Mouse (Mus musculus) stomach, postnatal 0 days (tissue): ENCODE measurements around the gene Gm21983. TPM values are rescaled to one million over a fixed set of nuclear protein-coding genes. Genes with fewer than 3 reads are reported as not detected.

ENCODE experiments used
- ATAC-seq: fragments of 200-750 bp; cut with Nextera tagmentation; 2 replicates; pipeline ENCODE4 v1.8.0; 2017; ENCODE audit not compliant: low FRiP score, low TSS enrichment
- DNase-seq: peaks from one replicate; pipeline ENCODE4 v3.0.0-alpha.2; 2016; ENCODE audit warnings: low spot score
- H3K27ac ChIP-seq: fragments of 300-500 bp; sonication (generic); replicated peaks from 2 replicates; pipeline ENCODE4 v1.5.1; 2014; ENCODE audit warnings: mild to moderate bottlenecking, control low read depth
- H3K27me3 ChIP-seq: fragments of 300-500 bp; sonication (generic); 2 replicates; pipeline ENCODE4 v1.6.1; 2014; ENCODE audit warnings: low read length; ENCODE audit not compliant: control insufficient read depth, insufficient read depth
- H3K36me3 ChIP-seq: fragments of 300-500 bp; sonication (generic); 2 replicates; pipeline ENCODE4 v1.6.1; 2014; ENCODE audit warnings: low read length, mixed read lengths; ENCODE audit not compliant: control insufficient read depth, insufficient read depth
- H3K4me1 ChIP-seq: fragments of 300-500 bp; sonication (generic); replicated peaks from 2 replicates; pipeline ENCODE4 v1.6.1; 2014; ENCODE audit warnings: antibody characterized with exemption; ENCODE audit not compliant: control insufficient read depth, insufficient read depth
- H3K4me2 ChIP-seq: fragments of 300-500 bp; sonication (generic); replicated peaks from 2 replicates; pipeline ENCODE4 v1.6.1; 2014; ENCODE audit warnings: low read depth, mild to moderate bottlenecking, control low read depth, moderate library complexity
- H3K4me3 ChIP-seq: fragments of 300-500 bp; sonication (generic); 2 replicates; pipeline ENCODE4 v1.5.1; 2014; ENCODE audit warnings: low read depth, low read length, control low read depth
- H3K9ac ChIP-seq: fragments of 300-500 bp; sonication (generic); 2 replicates; pipeline ENCODE4 v1.6.1; 2014; ENCODE audit warnings: mild to moderate bottlenecking, low read length, control low read depth, mixed read lengths
- H3K9me3 ChIP-seq: fragments of 300-500 bp; sonication (generic); 2 replicates; pipeline ENCODE4 v1.6.1; 2016; ENCODE audit warnings: low read length; ENCODE audit not compliant: control insufficient read depth
- CTCF ChIP-seq: IDR thresholded peaks from 2 replicates; pipeline ENCODE4 v1.5.1; 2016; ENCODE audit warnings: antibody characterized with exemption, low read depth, mild to moderate bottlenecking, moderate library complexity
- EP300 ChIP-seq: optimal IDR thresholded peaks from 2 replicates; pipeline ENCODE3; 2016; ENCODE audit warnings: antibody characterized with exemption
- WGBS: fragments of 180-500 bp; shearing (Covaris S2); extraction: QIAGEN DNeasy Blood & Tissue Kit; methylation state at CpG from one replicate; pipeline ENCODE4 v1.1.7; 2014; 5-methylcytosine and 5-hydroxymethylcytosine counted together
- polyA plus RNA-seq: library from polyadenylated mRNA; unstranded; fragments of >200 nt; fragmentation: Nextera tagmentation; extraction: Ambion mirVana; gene quantifications from 2 replicates; pipeline ENCODE4 v1.2.1, GENCODE M21; 2015

Gm21983 gene
- polyA plus RNA-seq, 1 experiment from 2014 or later, result not detected

DNA sequence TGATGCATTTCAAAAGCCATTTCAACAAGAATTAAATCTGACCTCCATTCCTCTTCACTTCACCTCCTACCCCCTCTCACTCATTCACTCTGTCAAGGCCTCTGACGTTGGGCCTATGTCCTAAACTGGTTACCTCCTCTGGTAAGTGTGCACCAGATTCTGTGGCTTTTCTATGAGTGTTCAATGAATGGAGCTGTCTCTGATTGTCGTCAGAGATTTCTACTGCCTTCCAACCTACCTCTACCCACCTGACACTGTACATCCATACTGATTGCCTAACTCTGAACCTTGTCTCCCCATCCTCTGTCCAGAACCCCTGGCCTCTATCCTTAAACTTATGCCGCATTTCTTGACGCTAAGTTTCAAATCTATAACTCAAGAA lies 3.0 kb downstream of the Gm21983 start:
- 0 out of 2 replicates have a peak, but pooled peaks have one; percentile 1 for ATAC-seq
- WGBS, result 15% methylated on average over 4 of the region's 4 CpGs

DNA sequence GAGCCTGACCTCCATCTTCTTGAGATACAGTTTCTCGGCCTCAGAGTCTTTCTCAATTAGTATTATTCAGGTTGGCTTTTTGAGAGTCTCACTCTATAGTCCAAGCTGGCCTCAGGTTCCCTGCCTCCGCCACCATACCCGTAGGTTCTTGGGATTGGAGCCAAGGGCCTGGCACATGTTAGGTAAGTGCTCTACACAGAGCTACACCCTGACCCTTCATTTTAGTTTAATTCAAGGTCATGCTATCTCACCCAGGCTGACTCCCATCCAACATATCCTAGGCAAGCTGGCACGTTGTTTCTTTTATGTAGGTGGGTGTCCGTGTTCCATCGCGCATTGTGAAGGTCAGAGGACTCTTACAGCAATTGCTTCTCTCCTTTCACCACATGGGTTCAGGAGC lies 6.0 kb downstream of the Gm21983 start:
- WGBS, result 90% methylated on average over 7 of the region's 7 CpGs
- Histone ChIP-seq H3K4me2 (no peak overlapping the region), H3K4me1 (no peaks in the 10 kb centered on the region; the same call in 1 of the 2 replicates), H3K27me3 (no peaks in the 10 kb centered on the region), H3K36me3 (peaks cover 10% of the 10 kb centered on the region; the same call in 1 of the 2 replicates), H3K4me3 (no peak overlapping the region), H3K9me3 (no peaks in the 10 kb centered on the region), H3K9ac (no peak overlapping the region), H3K27ac (no peak overlapping the region)
- ATAC-seq (no peak), DNase-seq (no peak)
- TF ChIP-seq EP300 (no peak), CTCF (no peak)

More for the DNA sequence above, 3.0 kb downstream of the Gm21983 start:
- TF ChIP-seq CTCF, result no peak
- no peak for TF ChIP-seq EP300
- no peak for DNase-seq
- Histone ChIP-seq H3K4me1 (no peaks in the 10 kb centered on the region; the same call in 1 of the 2 replicates), H3K9ac (peak overlapping the region; percentile 68), H3K27ac (peak overlapping the region; percentile 93), H3K27me3 (no peaks in the 10 kb centered on the region), H3K36me3 (peaks cover 6% of the 10 kb centered on the region; the same call in 1 of the 2 replicates), H3K4me3 (peak overlapping the region; percentile 72), H3K9me3 (no peaks in the 10 kb centered on the region), H3K4me2 (peak overlapping the region; percentile 55)

DNA sequence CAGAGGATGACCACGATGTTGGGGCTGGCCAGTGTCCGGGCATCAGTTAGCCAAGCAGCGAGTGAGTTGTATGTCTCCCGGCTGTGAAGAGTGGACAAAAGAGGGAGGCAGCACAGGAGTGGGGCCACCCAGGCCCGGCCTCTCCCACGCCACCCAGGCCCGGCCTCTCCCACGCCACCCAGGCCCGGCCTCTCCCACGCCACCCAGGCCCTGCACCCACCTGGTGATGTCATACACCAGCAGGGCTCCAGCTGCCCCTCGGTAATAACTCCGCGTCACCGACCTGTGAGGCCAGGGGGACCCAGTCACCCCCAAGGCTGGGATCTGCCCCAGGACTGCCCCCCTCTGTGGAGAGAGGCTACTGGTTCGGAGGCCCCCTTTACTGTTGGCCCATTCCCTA lies 6.4 kb downstream of the Gm21983 start:
- H3K9me3 ChIP-seq, result no peaks in the 10 kb centered on the region
- H3K27ac ChIP-seq, result no peak overlapping the region
- no peak overlapping the region for H3K4me2 ChIP-seq
- 95% methylated on average over 15 of the region's 15 CpGs for WGBS
- no peaks in the 10 kb centered on the region; the same call in 1 of the 2 replicates for H3K4me1 ChIP-seq
- no peaks in the 10 kb centered on the region for H3K27me3 ChIP-seq
- peaks cover 10% of the 10 kb centered on the region; the same call in 1 of the 2 replicates for H3K36me3 ChIP-seq
- no peak for DNase-seq
- TF ChIP-seq CTCF (no peak), EP300 (no peak)
- no peak overlapping the region for H3K9ac ChIP-seq
- ATAC-seq, result no peak
- no peak overlapping the region for H3K4me3 ChIP-seq

DNA sequence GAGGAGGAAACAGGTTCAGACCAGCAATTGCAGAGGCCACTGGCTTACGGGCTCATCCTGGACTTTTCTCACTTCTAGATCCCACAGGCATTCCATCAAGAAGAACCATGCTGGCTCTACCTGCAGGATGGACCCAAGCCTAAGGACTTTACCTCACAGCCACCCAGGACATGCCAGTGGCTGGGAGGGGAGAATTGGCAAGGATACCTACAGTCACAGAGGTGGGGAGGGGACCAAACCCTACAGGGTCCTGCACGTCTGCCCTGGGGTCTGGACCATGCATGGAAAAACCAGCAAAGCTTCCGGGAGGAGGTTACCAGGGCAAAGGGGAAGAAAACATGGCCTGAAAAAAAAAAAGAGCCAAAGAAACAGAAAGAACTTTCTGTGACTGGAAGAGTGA lies 9.9 kb downstream of the Gm21983 start:
- Histone ChIP-seq H3K4me3 (no peak overlapping the region), H3K4me2 (no peak overlapping the region), H3K36me3 (peaks cover 10% of the 10 kb centered on the region; the same call in 1 of the 2 replicates), H3K4me1 (0 out of 2 replicates have a peak, but pooled peaks cover 3% of the 10 kb centered on the region), H3K27me3 (no peaks in the 10 kb centered on the region), H3K9me3 (no peaks in the 10 kb centered on the region), H3K9ac (no peak overlapping the region), H3K27ac (no peak overlapping the region)
- WGBS, result 90% methylated on average over 3 of the region's 3 CpGs
- ATAC-seq (no peak), DNase-seq (no peak)
- TF ChIP-seq CTCF (no peak), EP300 (no peak)

DNA sequence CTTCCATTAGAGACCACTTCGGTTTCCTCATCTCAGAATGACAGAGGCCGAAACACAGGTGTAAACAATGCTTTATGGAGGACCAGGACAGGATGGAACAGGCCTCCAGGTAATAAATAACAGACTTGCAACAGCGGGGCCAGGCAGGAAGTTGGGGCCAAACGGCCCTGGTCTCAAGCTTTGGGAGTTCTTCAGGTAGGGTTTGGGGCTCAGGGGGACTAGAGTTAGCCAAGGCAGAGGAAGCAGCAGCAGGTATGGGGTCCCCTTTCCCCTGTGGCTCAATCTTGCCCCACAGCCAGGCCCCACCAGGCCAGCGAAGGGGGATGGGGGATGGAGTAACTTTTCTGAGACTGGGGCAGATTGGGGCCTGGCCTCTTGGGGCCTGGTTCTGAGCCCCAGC lies 12.5 kb downstream of the Gm21983 start:
- peaks cover 3% of the 10 kb centered on the region; the same call in 1 of the 2 replicates for H3K4me1 ChIP-seq
- H3K4me3 ChIP-seq, result no peak overlapping the region
- 81% methylated on average over 5 of the region's 5 CpGs for WGBS
- TF ChIP-seq EP300 (no peak), CTCF (no peak)
- no peak overlapping the region for H3K9ac ChIP-seq
- ATAC-seq (no peak), DNase-seq (no peak)
- no peak overlapping the region for H3K4me2 ChIP-seq
- no peak overlapping the region for H3K27ac ChIP-seq
- H3K9me3 ChIP-seq, result no peaks in the 10 kb centered on the region
- no peaks in the 10 kb centered on the region for H3K27me3 ChIP-seq
- peaks cover 11% of the 10 kb centered on the region; the same call in 1 of the 2 replicates for H3K36me3 ChIP-seq

DNA sequence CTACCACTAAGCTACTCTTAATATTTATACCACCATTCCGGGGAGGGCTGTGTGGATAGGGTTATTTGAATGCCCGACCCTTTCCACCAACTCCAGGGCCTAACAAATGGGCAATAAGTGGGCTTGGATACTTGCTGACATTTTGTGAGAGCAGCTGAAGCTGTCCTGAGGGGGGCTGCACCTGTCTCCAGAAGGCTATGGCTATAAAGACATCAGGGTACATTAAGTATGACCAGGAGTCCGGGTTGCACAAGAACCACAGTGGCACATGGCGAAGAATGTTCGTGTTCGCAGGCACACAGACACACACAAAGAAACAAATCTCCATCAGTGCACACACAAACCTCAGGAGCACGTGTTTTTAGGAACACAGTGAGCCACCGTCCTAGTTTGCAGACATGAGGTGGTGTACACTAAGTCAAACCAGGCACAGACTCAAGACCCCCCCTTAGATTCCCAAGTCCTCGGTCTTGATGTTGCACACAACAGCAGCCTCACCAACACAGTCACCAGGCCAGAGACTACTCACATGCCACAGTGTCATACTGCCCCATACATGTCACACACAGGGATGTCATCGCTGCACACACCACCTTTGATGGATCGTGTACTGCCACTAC lies 13.3 kb downstream of the Gm21983 start:
- Histone ChIP-seq H3K4me1 (peaks cover 3% of the 10 kb centered on the region; the same call in 1 of the 2 replicates), H3K27ac (peak overlapping the region; percentile 99), H3K36me3 (0 out of 2 replicates have a peak, but pooled peaks cover 5% of the 10 kb centered on the region), H3K9me3 (no peaks in the 10 kb centered on the region), H3K4me2 (peak overlapping the region; percentile 78), H3K27me3 (no peaks in the 10 kb centered on the region), H3K9ac (peak overlapping the region; percentile 94), H3K4me3 (peak overlapping the region; percentile 84)
- ATAC-seq, result no peak
- no peak for TF ChIP-seq EP300
- TF ChIP-seq CTCF, result no peak
- no peak for DNase-seq
- WGBS, result 68% methylated on average over 11 of the region's 11 CpGs
